In the genomic region with DNA sequence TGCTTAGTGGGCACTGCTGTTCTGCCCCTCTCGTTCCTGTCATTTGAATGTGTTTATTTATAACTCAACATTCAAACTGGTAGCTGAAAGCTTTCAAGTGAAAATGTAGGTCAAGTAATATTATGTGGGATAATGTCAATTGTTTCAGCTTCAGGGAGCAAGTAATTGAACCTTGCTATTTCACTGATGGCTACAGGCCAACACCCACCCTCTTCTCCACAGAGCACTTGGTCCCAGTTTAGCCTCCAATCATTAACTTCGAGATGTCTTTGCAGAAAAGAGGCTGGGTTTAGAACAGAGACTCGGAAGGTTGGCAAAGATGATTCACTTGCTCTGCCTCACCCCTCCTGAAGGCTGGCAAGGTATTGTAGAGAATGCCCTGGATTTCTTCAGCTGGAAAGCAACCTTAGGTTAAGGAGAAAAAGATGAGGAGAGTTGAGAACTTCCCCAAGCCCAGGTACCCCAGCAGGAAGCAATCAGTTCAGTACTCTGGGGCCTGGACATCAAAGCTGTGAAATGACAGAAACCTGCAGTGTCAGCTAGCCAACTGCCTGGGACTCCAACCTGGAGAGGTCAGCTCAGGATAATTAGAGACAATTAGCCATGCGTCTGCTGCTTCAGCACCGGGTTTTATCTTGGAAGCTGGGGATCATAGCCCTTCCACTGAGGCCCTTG, we compare ENCODE assay signal across 12 mouse cellular contexts.
DNase-seq lines count a peak whose midpoint lies in the region; ATAC-seq and TF ChIP-seq lines count a peak whose summit lies in the region.
"Had no signal": no experiment of that assay in that cellular context is flagged by ENCODE, and none has a peak within 500 bp of the region (broad histone marks: within the 10 kb centered on the region; RNA-seq: fewer than 3 reads in every experiment).

No protein-coding gene starts in this region.

- H3K4me2 ChIP-seq in hindbrain, postnatal 0 days (ENCODE audit: low read depth, low read length), result no peak overlapping the region
- H3K4me2 ChIP-seq in hindbrain, embryonic 11.5 days (replicated peaks; ENCODE audit: low read depth, low read length), result no peak overlapping the region
- H3K4me2 ChIP-seq: limb, embryonic 12.5 days; liver, embryonic 15.5 days had no signal

- H3K4me3 ChIP-seq in hindbrain, postnatal 0 days (ENCODE audit: low read length), result no peak overlapping the region
- no peak overlapping the region for H3K4me3 ChIP-seq in hindbrain, embryonic 11.5 days (ENCODE audit: low read depth, low read length)
- H3K4me3 ChIP-seq in embryonic facial prominence, embryonic 10.5 days, result no peak overlapping the region
- H3K4me3 ChIP-seq: heart, embryonic 10.5 days; limb, embryonic 12.5 days; liver, embryonic 15.5 days had no signal

- H3K36me3 ChIP-seq in hindbrain, postnatal 0 days (ENCODE audit: insufficient read depth, low read length), result no peaks in the 10 kb centered on the region
- no peaks in the 10 kb centered on the region for H3K36me3 ChIP-seq in hindbrain, embryonic 11.5 days (ENCODE audit: control insufficient read depth, insufficient read depth, low read length)
- no peaks in the 10 kb centered on the region for H3K36me3 ChIP-seq in embryonic facial prominence, embryonic 10.5 days (replicated peaks)
- H3K36me3 ChIP-seq: heart, embryonic 10.5 days; limb, embryonic 12.5 days; liver, embryonic 15.5 days had no signal

- peaks cover 13% of the 10 kb centered on the region for H3K4me1 ChIP-seq in hindbrain, postnatal 0 days (ENCODE audit: insufficient read depth, low read length)
- peaks cover 3% of the 10 kb centered on the region for H3K4me1 ChIP-seq in hindbrain, embryonic 11.5 days (replicated peaks; ENCODE audit: control insufficient read depth, insufficient read depth, low read length)
- H3K4me1 ChIP-seq in embryonic facial prominence, embryonic 10.5 days, result peaks cover 31% of the 10 kb centered on the region
- H3K4me1 ChIP-seq: heart, embryonic 10.5 days; liver, embryonic 15.5 days had no signal

- no peak overlapping the region for H3K27ac ChIP-seq in hindbrain, postnatal 0 days
- no peak overlapping the region for H3K27ac ChIP-seq in hindbrain, embryonic 11.5 days (ENCODE audit: low read depth, low read length)
- no peak overlapping the region for H3K27ac ChIP-seq in embryonic facial prominence, embryonic 10.5 days (replicated peaks)
- H3K27ac ChIP-seq: heart, embryonic 10.5 days; limb, embryonic 12.5 days; liver, embryonic 15.5 days had no signal

- WGBS in hindbrain, postnatal 0 days, result 39% methylated on average over 5 of the region's 5 CpGs
- 33% methylated on average over 5 of the region's 5 CpGs for WGBS in hindbrain, embryonic 11.5 days
- WGBS in embryonic facial prominence, embryonic 10.5 days, result 22% methylated on average over 5 of the region's 5 CpGs

- no peaks in the 10 kb centered on the region for H3K27me3 ChIP-seq in hindbrain, postnatal 0 days (ENCODE audit: insufficient read depth, low read length)
- H3K27me3 ChIP-seq in hindbrain, embryonic 11.5 days (ENCODE audit: control insufficient read depth, insufficient read depth, low read length), result no peaks in the 10 kb centered on the region
- 0 out of 2 replicates have a peak, but pooled peaks cover 4% of the 10 kb centered on the region for H3K27me3 ChIP-seq in embryonic facial prominence, embryonic 10.5 days (replicated peaks; ENCODE audit: low read depth, poor library complexity, severe bottlenecking)
- H3K27me3 ChIP-seq: liver, embryonic 15.5 days had no signal

- ATAC-seq in hindbrain, postnatal 0 days, result 0 out of 2 replicates have a peak, but pooled peaks have one; percentile 47
- ATAC-seq in hindbrain, embryonic 11.5 days (ENCODE audit: low FRiP score), result no peak

- DNase-seq in hindbrain, postnatal 0 days (ENCODE audit: low spot score), result peak; percentile 45
- no peak for DNase-seq in hindbrain, embryonic 11.5 days (ENCODE audit: low spot score)
- DNase-seq in Muller cell, postnatal 12 days (ENCODE audit: inconsistent ontology term), result peak; percentile 40
- DNase-seq in cerebellum, adult 18-20 months, result peak; percentile 74 to 82
- peak; percentile 23 for DNase-seq in embryonic facial prominence, embryonic 10.5 days (ENCODE audit: low spot score)
- no peak for DNase-seq in spleen, adult 18-20 months
- DNase-seq in spleen, postnatal 14 days (ENCODE audit: low spot score in 2 of 2), result no peak
- DNase-seq: B cell, adult 2 months; thymus, postnatal 25 days had no signal

- no peak for TF ChIP-seq CTCF in hindbrain, postnatal 0 days (IDR thresholded peaks at IDR 0.05; ENCODE audit: low read depth)

- H3K9ac ChIP-seq in hindbrain, postnatal 0 days (replicated peaks; ENCODE audit: low read length), result no peak overlapping the region
- no peak overlapping the region for H3K9ac ChIP-seq in hindbrain, embryonic 11.5 days (ENCODE audit: low read depth, low read length)
- H3K9ac ChIP-seq: limb, embryonic 12.5 days; liver, embryonic 15.5 days had no signal

- H3K9me3 ChIP-seq in hindbrain, postnatal 0 days (ENCODE audit: low read length), result no peaks in the 10 kb centered on the region
- no peaks in the 10 kb centered on the region for H3K9me3 ChIP-seq in hindbrain, embryonic 11.5 days (ENCODE audit: control insufficient read depth, low read length)
- H3K9me3 ChIP-seq in embryonic facial prominence, embryonic 10.5 days, result no peaks in the 10 kb centered on the region
- H3K9me3 ChIP-seq: heart, embryonic 10.5 days; limb, embryonic 12.5 days; liver, embryonic 15.5 days had no signal

Comparison
In these comparisons a context has a peak if more than half of its experiments do, and no peak if none do; other contexts are left out.
1. DNase-seq: peak in hindbrain, postnatal 0 days (single experiment), Muller cell, postnatal 12 days (single experiment), cerebellum, adult 18-20 months (2 of 2) and embryonic facial prominence, embryonic 10.5 days (single experiment); none in hindbrain, embryonic 11.5 days (single experiment), spleen, adult 18-20 months (0 of 2) and spleen, postnatal 14 days (0 of 2).